Mouse (Mus musculus) megakaryocyte, embryonic 14.5 days (primary cell): ENCODE data around the gene Ltc4s.

ENCODE experiments used
- FLI1 ChIP-seq: IDR thresholded peaks from 2 replicates; pipeline ENCODE4 v1.6.1; 2012; ENCODE audit warnings: low read length, inconsistent platforms, mixed read lengths
- GATA1 ChIP-seq: IDR thresholded peaks from 3 replicates; pipeline ENCODE4 v1.6.1; 2012; ENCODE audit warnings: mixed read lengths, low read length, inconsistent platforms, borderline replicate concordance

DNA sequence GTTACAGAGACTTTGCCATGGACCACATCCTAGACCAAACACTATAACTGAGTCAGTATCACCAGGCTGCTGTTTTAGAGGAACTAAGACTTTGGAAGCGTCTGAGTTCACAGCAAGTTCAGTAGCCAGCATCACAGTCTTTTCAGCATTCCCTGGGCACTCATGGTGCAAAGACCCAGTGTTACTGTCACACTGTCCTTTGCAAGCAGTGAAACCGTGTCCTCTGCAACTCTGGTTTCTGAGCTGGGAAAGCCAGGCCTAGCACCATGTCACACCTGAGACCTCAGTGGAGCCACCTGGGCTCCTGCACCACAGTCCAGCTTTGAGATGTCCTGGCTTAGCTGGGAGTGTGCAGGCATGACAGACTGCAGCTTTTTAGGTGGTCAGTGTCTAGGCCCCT is 39.5 kb downstream of the Ltc4s start:
- TF ChIP-seq GATA1 = no peak
- TF ChIP-seq FLI1 = no peak
